Mouse (Mus musculus): ENCODE measurements around the gene Clptm1. TPM values are rescaled to one million over a fixed set of nuclear protein-coding genes. Genes with fewer than 3 reads are reported as not detected.
A peak's percentile ranks its signal among the peaks of the same experiment; 100 is the strongest.

Clptm1 gene
- total RNA-seq (2021): 10 to 100 TPM; 80.2 to 82.8 TPM
- long read RNA-seq, experiment 1, full-length matches to known transcripts: 288 of 329 reads
- long read RNA-seq, experiment 1, partial matches to known transcripts: 29 of 329 reads
- long read RNA-seq, experiment 1, other reads (novel, unspliced or antisense): 12 of 329 reads
- long read RNA-seq, experiment 2, full-length matches to known transcripts: 259 of 302 reads
- long read RNA-seq, experiment 2, partial matches to known transcripts: 27 of 302 reads
- long read RNA-seq, experiment 2, other reads (novel, unspliced or antisense): 16 of 302 reads

- intact Hi-C loops (cut with DNase I): loop anchor here (5.0 kb wide), 1 partner anchor 117 kb away; no protein-coding TSS in a partner anchor
Measured at GRCm38 (mm10) chr7:19664955-19665841, at the start of gene Clptm1. Clptm1 (minus strand) TSS chr7:19665033.

DNA sequence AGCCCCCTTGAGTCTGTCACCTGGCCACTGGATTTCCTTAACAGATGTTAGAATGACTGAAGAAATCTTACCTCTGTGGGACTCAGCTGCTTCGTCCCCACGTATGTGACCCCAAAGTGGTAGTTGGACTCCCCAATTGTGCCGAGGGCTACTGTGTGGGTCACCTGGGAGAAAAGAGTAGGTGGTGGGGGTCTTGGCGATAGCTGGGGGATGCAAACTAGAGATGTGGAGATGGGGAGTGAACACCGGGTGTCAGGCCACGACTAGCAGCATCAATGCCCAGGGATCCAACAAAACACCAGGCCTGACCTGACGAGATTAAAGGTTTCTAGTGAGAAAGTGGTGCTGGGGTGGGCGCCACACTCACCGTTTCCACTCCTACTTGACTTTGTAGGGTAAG lies 48.8 kb upstream of the Clptm1 start:
- intact Hi-C loops (cut with DNase I): loop anchor here (2.0 to 5.0 kb wide), 2 partner anchors 45 to 126 kb away; no protein-coding TSS in a partner anchor
- DNase-seq: no peak

More at GRCm38 (mm10) chr7:19664955-19665841, at the start of gene Clptm1:
- DNase-seq: peak; percentile 96 to 97

DNA sequence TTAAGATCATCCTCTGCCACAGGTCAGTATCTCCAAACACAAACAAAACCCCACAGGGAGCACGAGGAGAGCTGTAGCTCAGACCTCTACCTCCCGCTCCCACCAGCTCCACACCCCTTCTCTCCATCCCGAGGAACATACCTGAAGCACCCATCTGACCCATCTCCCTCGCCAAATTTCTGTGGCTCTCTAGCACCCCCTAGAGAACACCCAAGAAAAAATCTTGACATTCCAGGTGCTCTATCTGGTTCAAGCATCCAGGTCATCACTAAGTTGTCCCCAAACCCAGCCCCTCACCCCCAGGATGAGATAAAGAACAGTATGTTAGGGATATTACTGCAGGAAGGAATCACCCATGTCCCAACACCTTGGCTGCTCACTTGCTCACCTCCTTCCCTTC lies 48.4 kb upstream of the Clptm1 start:
- DNase-seq: no peak
- intact Hi-C loops (cut with DNase I): loop anchor here (2.0 to 5.0 kb wide), 2 partner anchors 44 to 126 kb away; no protein-coding TSS in a partner anchor

DNA sequence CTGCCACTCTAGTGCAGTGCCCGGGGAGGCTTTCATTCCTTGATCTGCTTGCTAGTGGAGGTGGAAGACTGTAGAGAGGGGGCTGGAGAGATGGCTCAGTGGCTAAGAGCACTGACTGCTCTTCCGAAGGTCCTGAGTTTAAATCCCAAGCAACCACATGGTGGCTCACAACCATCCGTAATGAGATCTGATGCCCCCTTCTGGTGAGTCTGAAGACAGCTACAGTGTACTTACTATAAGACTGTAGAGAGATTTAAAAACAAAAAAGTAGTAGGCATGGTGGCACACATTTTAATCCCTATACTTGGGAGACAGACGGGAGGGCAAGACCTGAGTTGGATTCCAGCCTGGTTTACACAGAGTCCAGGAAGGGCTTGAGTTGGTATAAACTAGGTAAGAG lies 47.6 kb upstream of the Clptm1 start:
- intact Hi-C loops (cut with DNase I): loop anchor here (2.0 to 5.0 kb wide), 2 partner anchors 44 to 125 kb away; no protein-coding TSS in a partner anchor
- DNase-seq: no peak

- DNase-seq: no peak
- intact Hi-C loops (cut with DNase I): loop anchor here (5.0 kb wide), 1 partner anchor 123 kb away; no protein-coding TSS in a partner anchor
Measured at GRCm38 (mm10) chr7:19710650-19711049, 45.8 kb upstream of the Clptm1 start.

- DNase-seq: no peak
- intact Hi-C loops (cut with DNase I): loop anchor here (10.0 kb wide), 1 partner anchor 300 kb away; the partner anchor contains the start of genes Ckm and Klc3
Measured at GRCm38 (mm10) chr7:19705271-19705670, 40.4 kb upstream of the Clptm1 start.

GRCm38 (mm10) chr7:19704475-19704874 lies 39.6 kb upstream of the Clptm1 start:
- DNase-seq: no peak
- intact Hi-C loops (cut with DNase I): loop anchor here (10.0 kb wide), 1 partner anchor 300 kb away; the partner anchor contains the start of genes Ckm and Klc3

GRCm38 (mm10) chr7:19702859-19703555 lies 38.2 kb upstream of the Clptm1 start:
- no peak for DNase-seq
- intact Hi-C loops (cut with DNase I): loop anchor here (10.0 kb wide), 1 partner anchor 298 kb away; the partner anchor contains the start of genes Ckm and Klc3

- DNase-seq: peak; percentile 82 to 86
- intact Hi-C loops (cut with DNase I): loop anchor here (1.0 to 10.0 kb wide), 2 partner anchors 32 to 296 kb away; partner anchors contain the start of genes Ckm and Klc3
Measured at GRCm38 (mm10) chr7:19701069-19701761, 36.4 kb upstream of the Clptm1 start.

GRCm38 (mm10) chr7:19700299-19701068 lies 35.7 kb upstream of the Clptm1 start:
- DNase-seq: no peak
- intact Hi-C loops (cut with DNase I): loop anchor here (1.0 to 10.0 kb wide), 2 partner anchors 31 to 296 kb away; partner anchors contain the start of genes Ckm and Klc3

- intact Hi-C loops (cut with DNase I): loop anchor here (10.0 kb wide), 1 partner anchor 295 kb away; the partner anchor contains the start of genes Ckm and Klc3
- DNase-seq: no peak
Measured at GRCm38 (mm10) chr7:19699827-19700148, 35.0 kb upstream of the Clptm1 start.

DNA sequence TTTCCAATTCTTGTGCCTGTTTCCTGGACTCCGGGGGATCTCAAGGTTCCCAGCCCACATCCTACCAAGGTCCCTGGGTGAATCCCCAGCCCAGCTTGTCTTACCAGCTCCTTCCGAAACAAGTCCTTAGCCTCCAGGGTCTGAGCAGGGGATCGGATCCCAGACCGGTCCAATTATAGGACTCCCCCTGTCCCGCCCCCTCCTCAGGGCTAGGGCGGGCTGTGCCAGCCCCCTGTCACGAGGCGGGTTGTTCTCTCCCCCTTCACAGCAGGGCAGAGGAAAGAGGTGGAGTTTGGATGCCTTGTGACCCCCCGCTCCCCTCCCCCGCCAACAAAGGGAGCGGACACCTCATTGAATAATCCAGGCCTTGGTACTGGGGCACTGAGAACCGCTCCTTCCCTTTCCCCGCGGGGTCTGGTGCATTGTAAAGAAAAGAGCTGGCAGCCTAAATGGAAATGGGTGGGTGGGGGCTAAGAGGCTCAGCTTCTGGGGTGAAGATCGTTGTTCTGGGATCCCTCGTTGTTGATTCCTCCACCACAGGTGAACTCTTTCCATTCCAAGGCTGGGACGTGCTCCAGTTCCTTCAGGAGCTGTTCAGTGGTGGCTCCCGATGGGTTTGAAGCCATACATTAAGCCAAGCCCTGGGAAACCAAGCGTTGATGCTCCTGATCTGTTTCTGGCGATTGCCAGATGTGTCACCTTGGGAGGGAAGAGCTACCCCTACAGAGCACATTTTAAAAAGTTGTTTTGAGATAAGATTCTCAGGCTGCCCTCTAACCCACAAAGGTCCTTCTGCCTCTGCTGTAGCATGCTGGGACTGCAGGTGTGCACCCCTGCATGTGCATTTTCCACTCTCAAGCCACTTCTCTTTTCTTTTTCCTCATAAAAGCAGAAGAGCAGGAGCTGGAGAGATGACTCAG lies 34.3 kb upstream of the Clptm1 start, which contains the start of gene Apoe:
Gene Apoe (minus strand): TSS at position 282 of the 920 bp plus-strand sequence.
- peak; percentile 68 for DNase-seq
- intact Hi-C loops (cut with DNase I): no loop called here

DNA sequence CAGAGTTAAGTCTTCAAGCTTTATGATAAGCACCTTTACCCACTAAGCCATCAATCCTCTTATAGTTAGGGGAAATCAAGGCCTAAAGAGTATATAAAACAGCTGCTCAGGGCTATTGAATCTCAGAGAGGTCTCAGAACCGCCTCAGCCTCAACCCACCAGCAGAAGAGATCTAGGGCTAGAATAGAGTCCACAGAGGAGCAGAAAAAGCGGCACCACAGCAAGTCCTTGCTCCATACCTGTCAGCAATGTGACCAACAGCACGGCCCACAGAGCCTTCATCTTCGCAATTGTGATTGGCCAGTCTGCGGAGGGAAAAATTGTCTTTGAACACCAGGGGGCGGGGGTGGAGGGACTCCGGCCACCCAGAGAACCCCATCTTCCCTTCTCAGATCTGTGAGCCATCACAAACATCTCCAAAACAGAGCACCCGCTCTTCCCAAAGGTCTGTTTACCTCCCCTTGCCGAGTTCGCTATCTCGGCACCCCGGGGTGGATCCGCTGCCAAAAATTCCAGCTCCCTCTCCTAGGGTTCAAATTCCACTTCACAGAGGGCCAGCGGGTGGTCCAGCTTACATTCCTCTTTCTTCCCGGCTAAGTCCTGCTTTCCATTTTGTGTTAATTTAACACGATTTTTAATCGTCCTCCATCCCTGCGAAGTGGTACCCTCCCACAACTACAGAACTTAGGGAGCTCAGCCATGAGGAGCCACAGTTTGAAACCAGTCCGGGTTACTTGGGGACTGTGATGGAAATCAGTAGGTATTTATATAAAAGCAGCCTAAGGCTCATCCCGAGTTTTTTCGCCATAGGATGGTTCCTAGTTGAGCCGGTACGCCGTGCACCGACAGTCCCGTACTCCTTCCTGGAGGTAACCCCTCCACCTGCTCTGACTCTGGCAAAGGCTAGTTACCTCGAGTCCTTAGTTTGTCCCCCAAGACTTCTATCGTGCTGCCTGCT lies 33.4 kb upstream of the Clptm1 start:
- intact Hi-C loops (cut with DNase I): no loop called here
- DNase-seq: peak in 1 of 2 experiments; percentile 40

- intact Hi-C loops (cut with DNase I): no loop called here
- DNase-seq: no peak
Measured at GRCm38 (mm10) chr7:19696336-19696873, 31.6 kb upstream of the Clptm1 start.

DNA sequence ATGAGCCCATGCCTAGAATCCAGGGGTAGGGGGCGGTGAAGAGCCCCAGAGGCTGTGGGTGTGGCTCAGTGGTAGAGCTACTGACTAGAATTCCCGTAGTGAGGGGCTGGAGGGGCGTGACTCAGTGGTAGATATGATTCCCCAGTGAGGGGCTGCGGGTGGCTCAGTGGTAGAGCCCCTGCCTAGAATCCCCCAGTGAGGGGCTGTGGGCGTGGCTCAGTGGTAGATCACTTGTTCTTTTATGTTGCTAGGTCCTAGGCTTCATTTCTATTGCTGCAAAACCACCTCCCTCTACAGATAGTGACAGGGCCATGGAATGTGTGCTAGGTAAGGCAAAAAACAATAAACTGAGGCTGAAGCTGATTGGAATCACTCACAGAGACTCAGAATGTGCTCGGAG lies 31.0 kb upstream of the Clptm1 start:
- intact Hi-C loops (cut with DNase I): no loop called here
- DNase-seq: no peak

DNA sequence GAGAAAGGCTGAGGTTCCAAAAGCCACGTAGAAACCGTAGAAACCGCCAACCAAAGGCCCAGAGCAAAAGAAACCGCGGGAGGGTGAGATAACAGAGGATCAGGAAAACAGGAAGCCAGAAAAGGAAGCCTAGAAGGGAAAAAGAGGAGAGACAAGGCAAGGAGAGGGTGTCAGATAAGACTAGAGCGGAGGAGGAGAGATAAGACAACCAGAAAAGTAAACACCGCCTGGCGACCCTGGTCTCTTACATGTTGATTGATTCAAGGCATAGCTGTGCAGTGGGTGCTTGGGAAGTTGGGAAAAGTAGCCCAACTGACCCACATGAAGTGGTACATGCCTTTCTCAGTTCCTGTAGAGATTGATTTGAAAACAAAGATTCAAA lies 30.4 kb upstream of the Clptm1 start:
- no peak for DNase-seq
- intact Hi-C loops (cut with DNase I): no loop called here
